Mouse (Mus musculus): Measurements from ENCODE around the gene Glrx. TPM values are rescaled to one million over a fixed set of nuclear protein-coding genes. Genes with fewer than 3 reads are reported as not detected.

Gene Glrx
- total and polyA plus RNA-seq, 3 experiments = 9.2 to 20.2 TPM; not detected in 1

- TF ChIP-seq POLR2AphosphoS5 (IDR thresholded peaks at IDR 0.05; ENCODE audit: borderline replicate concordance, low read depth, low read length) (no peak), CHD1 (IDR thresholded peaks at IDR 0.05; ENCODE audit: low read depth, low read length) (no peak), ETS1 (IDR thresholded peaks at IDR 0.05; ENCODE audit: low read depth, low read length) (no peak), NRF1 (IDR thresholded peaks at IDR 0.05; ENCODE audit: insufficient read depth, low read depth, low read length, poor library complexity, severe bottlenecking) (no peak), GATA1 (IDR thresholded peaks at IDR 0.05; ENCODE audit: low read depth, low read length) (no peak), EP300 (IDR thresholded peaks at IDR 0.05; ENCODE audit: low read depth in 1 of 2, low read length in 2 of 2) (0 out of 4 replicates have a peak, but pooled peaks of 1 of the 2 experiments have one; percentile 16), ZKSCAN1 (IDR thresholded peaks at IDR 0.05; ENCODE audit: low read depth, low read length) (0 out of 2 replicates have a peak, but pooled peaks have one; percentile 20)
- H3K9me3 ChIP-seq (replicated peaks; ENCODE audit: insufficient read depth, low read length) = no peaks in the 10 kb centered on the region
- H3K9ac ChIP-seq (ENCODE audit: control insufficient read depth, low read depth, low read length, poor library complexity, severe bottlenecking) = no peak overlapping the region
- no peaks in the 10 kb centered on the region for H3K36me3 ChIP-seq (ENCODE audit: control insufficient read depth in 1 of 2, insufficient read depth in 2 of 2, low read length in 2 of 2)
- H3K4me1 ChIP-seq (ENCODE audit: control insufficient read depth in 1 of 2, insufficient read depth in 2 of 2, low read length in 2 of 2) = no peaks in the 10 kb centered on the region
- no peak for DNase-seq (ENCODE audit: low read depth, low spot score)
- no peak overlapping the region for H3K27ac ChIP-seq (ENCODE audit: control insufficient read depth, low read depth, low read length)
- H3K27me3 ChIP-seq (ENCODE audit: control insufficient read depth in 1 of 2, insufficient read depth in 2 of 2, low read length in 2 of 2) = no peaks in the 10 kb centered on the region; a peak in 1 of 4 replicates
- H3K4me3 ChIP-seq (ENCODE audit: control insufficient read depth in 1 of 2, insufficient read depth in 1 of 2, low read depth in 2 of 2, low read length in 2 of 2) = no peak overlapping the region
- no peaks in the 10 kb centered on the region for H3K79me2 ChIP-seq (ENCODE audit: control insufficient read depth, insufficient read depth, low read length, poor library complexity)
These were observed 6.2 kb upstream of the Glrx start for GRCm38 (mm10) chr13:75833499-75833898.

- no peak for DNase-seq (ENCODE audit: low read depth, low spot score)
- TF ChIP-seq POLR2AphosphoS5 (IDR thresholded peaks at IDR 0.05; ENCODE audit: borderline replicate concordance, low read depth, low read length) (no peak), GABPA (IDR thresholded peaks at IDR 0.05; ENCODE audit: low read depth, low read length) (no peak), ZKSCAN1 (IDR thresholded peaks at IDR 0.05; ENCODE audit: low read depth, low read length) (no peak), CHD1 (IDR thresholded peaks at IDR 0.05; ENCODE audit: low read depth, low read length) (no peak), MYB (IDR thresholded peaks at IDR 0.05; ENCODE audit: low read depth, low read length) (no peak), CHD2 (IDR thresholded peaks at IDR 0.05; ENCODE audit: low read length) (no peak), SIN3A (IDR thresholded peaks at IDR 0.05; ENCODE audit: low read length) (no peak), KAT2A (conservative IDR thresholded peaks at IDR 0.05; ENCODE audit: low read depth, low read length) (no peak), NRF1 (IDR thresholded peaks at IDR 0.05; ENCODE audit: insufficient read depth, low read depth, low read length, poor library complexity, severe bottlenecking) (no peak), TAL1 (IDR thresholded peaks at IDR 0.05; ENCODE audit: low read length) (no peak), POLR2AphosphoS2 (IDR thresholded peaks at IDR 0.05; ENCODE audit: low read length) (no peak)
- no peak overlapping the region for H3K4me3 ChIP-seq (ENCODE audit: control insufficient read depth in 1 of 2, insufficient read depth in 1 of 2, low read depth in 2 of 2, low read length in 2 of 2)
- no peaks in the 10 kb centered on the region for H3K79me2 ChIP-seq (ENCODE audit: control insufficient read depth, insufficient read depth, low read length, poor library complexity)
- no peak overlapping the region for H3K27ac ChIP-seq (ENCODE audit: control insufficient read depth, low read depth, low read length)
- no peak overlapping the region for H3K9ac ChIP-seq (ENCODE audit: control insufficient read depth, low read depth, low read length, poor library complexity, severe bottlenecking)
- peaks cover 0 to 8% of the 10 kb centered on the region in 2 experiments; a peak in 2 of 4 replicates for H3K36me3 ChIP-seq (ENCODE audit: control insufficient read depth in 1 of 2, insufficient read depth in 2 of 2, low read length in 2 of 2)
- peaks cover 4 to 8% of the 10 kb centered on the region in 2 experiments for H3K4me1 ChIP-seq (ENCODE audit: control insufficient read depth in 1 of 2, insufficient read depth in 2 of 2, low read length in 2 of 2)
- H3K27me3 ChIP-seq (ENCODE audit: control insufficient read depth in 1 of 2, insufficient read depth in 2 of 2, low read length in 2 of 2) = no peaks in the 10 kb centered on the region; a peak in 1 of 4 replicates
- H3K9me3 ChIP-seq (replicated peaks; ENCODE audit: insufficient read depth, low read length) = no peaks in the 10 kb centered on the region
These were observed 4.2 kb upstream of the Glrx start for GRCm38 (mm10) chr13:75835461-75835860.

All from MEL (cell line).